Mouse (Mus musculus): ENCODE measurements around the gene Evi5. TPM values are rescaled to one million over a fixed set of nuclear protein-coding genes. Genes with fewer than 3 reads are reported as not detected.
A peak's percentile ranks its signal among the peaks of the same experiment; 100 is the strongest.
"Not testable (repeated sequence)": the region's sequence is repeated elsewhere in the genome, so short reads cannot be mapped to it uniquely, and the experiment has no call there.

The Evi5 gene
- polyA plus RNA-seq, 1 experiment from 2014 or later, result 48.3 TPM

- H3K27ac ChIP-seq (ENCODE audit: low read depth, low read length), result no peak overlapping the region
- no peak for ATAC-seq (replicated peaks; ENCODE audit: low FRiP score)
- no peaks in the 10 kb centered on the region for H3K9me3 ChIP-seq (ENCODE audit: control insufficient read depth, low read length)
- H3K27me3 ChIP-seq (replicated peaks; ENCODE audit: control insufficient read depth, insufficient read depth, low read length), result no peaks in the 10 kb centered on the region
- H3K4me1 ChIP-seq (replicated peaks; ENCODE audit: control insufficient read depth, insufficient read depth, low read length), result no peaks in the 10 kb centered on the region
- no peak overlapping the region for H3K4me3 ChIP-seq (ENCODE audit: low read depth, low read length)
- H3K9ac ChIP-seq (ENCODE audit: low read depth, low read length), result no peak overlapping the region
- no peak overlapping the region for H3K4me2 ChIP-seq
- 69% methylated on average over 2 of the region's 2 CpGs for WGBS
- peaks cover 36% of the 10 kb centered on the region for H3K36me3 ChIP-seq (ENCODE audit: control insufficient read depth, insufficient read depth, low read length)
- no peak for DNase-seq (ENCODE audit: low spot score)
Observed at GRCm38 (mm10) chr5:107908514-107909110, 33.7 kb upstream of the Evi5 start.

- Histone ChIP-seq H3K36me3 (ENCODE audit: control insufficient read depth, insufficient read depth, low read length) (peaks cover 51% of the 10 kb centered on the region), H3K27ac (ENCODE audit: low read depth, low read length) (no peak overlapping the region), H3K9ac (ENCODE audit: low read depth, low read length) (no peak overlapping the region), H3K27me3 (replicated peaks; ENCODE audit: control insufficient read depth, insufficient read depth, low read length) (no peaks in the 10 kb centered on the region), H3K4me2 (no peak overlapping the region), H3K9me3 (ENCODE audit: control insufficient read depth, low read length) (no peaks in the 10 kb centered on the region), H3K4me3 (ENCODE audit: low read depth, low read length) (no peak overlapping the region), H3K4me1 (replicated peaks; ENCODE audit: control insufficient read depth, insufficient read depth, low read length) (peaks cover 7% of the 10 kb centered on the region)
- DNase-seq (ENCODE audit: low spot score), result no peak
- no peak for ATAC-seq (replicated peaks; ENCODE audit: low FRiP score)
- 76% methylated on average over 3 of the region's 3 CpGs for WGBS
Observed at GRCm38 (mm10) chr5:107904325-107904724, 29.4 kb upstream of the Evi5 start.

- DNase-seq (ENCODE audit: low spot score), result no peak
- under 1% methylated on average over 23 of the region's 23 CpGs for WGBS
Observed at GRCm38 (mm10) chr5:107901014-107901615, 26.2 kb upstream of the Evi5 start.

GRCm38 (mm10) chr5:107900206-107901013, 25.5 kb upstream of the Evi5 start, which contains the start of gene Rpl5:
TSS of gene Rpl5 (plus strand) at chr5:107900502.
- Histone ChIP-seq H3K4me2 (peak within 1 kb of the TSS; percentile 63), H3K27me3 (replicated peaks; ENCODE audit: control insufficient read depth, insufficient read depth, low read length) (no peaks in the 10 kb centered on the region), H3K9me3 (ENCODE audit: control insufficient read depth, low read length) (no peaks in the 10 kb centered on the region), H3K9ac (ENCODE audit: low read depth, low read length) (peak within 1 kb of the TSS; percentile 99), H3K4me3 (ENCODE audit: low read depth, low read length) (peak within 1 kb of the TSS; percentile 99), H3K27ac (ENCODE audit: low read depth, low read length) (peak within 1 kb of the TSS; percentile 89), H3K4me1 (replicated peaks; ENCODE audit: control insufficient read depth, insufficient read depth, low read length) (peaks cover 7% of the 10 kb centered on the region), H3K36me3 (ENCODE audit: control insufficient read depth, insufficient read depth, low read length) (peaks cover 25% of the 10 kb centered on the region)
- peak; percentile 93 for DNase-seq (ENCODE audit: low spot score)
- ATAC-seq (replicated peaks; ENCODE audit: low FRiP score), result peak; percentile 94
- 3% methylated on average over 66 of the region's 66 CpGs for WGBS

More at GRCm38 (mm10) chr5:107901014-107901615, 26.2 kb upstream of the Evi5 start:
- Histone ChIP-seq H3K27ac (ENCODE audit: low read depth, low read length) (peak overlapping the region; percentile 89), H3K4me2 (peak overlapping the region; percentile 63), H3K9me3 (ENCODE audit: control insufficient read depth, low read length) (no peaks in the 10 kb centered on the region), H3K4me1 (replicated peaks; ENCODE audit: control insufficient read depth, insufficient read depth, low read length) (peaks cover 7% of the 10 kb centered on the region), H3K36me3 (ENCODE audit: control insufficient read depth, insufficient read depth, low read length) (peaks cover 31% of the 10 kb centered on the region), H3K9ac (ENCODE audit: low read depth, low read length) (peak overlapping the region; percentile 99), H3K27me3 (replicated peaks; ENCODE audit: control insufficient read depth, insufficient read depth, low read length) (no peaks in the 10 kb centered on the region), H3K4me3 (ENCODE audit: low read depth, low read length) (peak overlapping the region; percentile 99)
- ATAC-seq (replicated peaks; ENCODE audit: low FRiP score), result peak; percentile 21

- WGBS, result 61% methylated on average over 1 of the region's 1 CpGs
- Histone ChIP-seq H3K9me3 (ENCODE audit: control insufficient read depth, low read length) (no peaks in the 10 kb centered on the region), H3K4me3 (ENCODE audit: low read depth, low read length) (no peak overlapping the region), H3K27ac (ENCODE audit: low read depth, low read length) (no peak overlapping the region), H3K36me3 (ENCODE audit: control insufficient read depth, insufficient read depth, low read length) (no peaks in the 10 kb centered on the region), H3K4me1 (replicated peaks; ENCODE audit: control insufficient read depth, insufficient read depth, low read length) (no peaks in the 10 kb centered on the region), H3K4me2 (no peak overlapping the region), H3K9ac (ENCODE audit: low read depth, low read length) (no peak overlapping the region), H3K27me3 (replicated peaks; ENCODE audit: control insufficient read depth, insufficient read depth, low read length) (no peaks in the 10 kb centered on the region)
- DNase-seq (ENCODE audit: low spot score) (no peak), ATAC-seq (replicated peaks; ENCODE audit: low FRiP score) (no peak)
Observed at GRCm38 (mm10) chr5:107896265-107896664, 21.4 kb upstream of the Evi5 start.

GRCm38 (mm10) chr5:107894676-107895075, 19.8 kb upstream of the Evi5 start:
- WGBS, result 73% methylated on average over 7 of the region's 7 CpGs
- Histone ChIP-seq H3K27me3 (replicated peaks; ENCODE audit: control insufficient read depth, insufficient read depth, low read length) (no peaks in the 10 kb centered on the region), H3K9ac (ENCODE audit: low read depth, low read length) (no peak overlapping the region), H3K4me2 (no peak overlapping the region), H3K27ac (ENCODE audit: low read depth, low read length) (no peak overlapping the region), H3K9me3 (ENCODE audit: control insufficient read depth, low read length) (no peaks in the 10 kb centered on the region), H3K4me3 (ENCODE audit: low read depth, low read length) (no peak overlapping the region), H3K36me3 (ENCODE audit: control insufficient read depth, insufficient read depth, low read length) (no peaks in the 10 kb centered on the region), H3K4me1 (replicated peaks; ENCODE audit: control insufficient read depth, insufficient read depth, low read length) (no peaks in the 10 kb centered on the region)
- no peak for ATAC-seq (replicated peaks; ENCODE audit: low FRiP score)
- no peak for DNase-seq (ENCODE audit: low spot score)

- not testable (repeated sequence) for H3K9me3 ChIP-seq (ENCODE audit: control insufficient read depth, low read length); H3K4me2 ChIP-seq; H3K36me3 ChIP-seq (ENCODE audit: control insufficient read depth, insufficient read depth, low read length); H3K9ac ChIP-seq (ENCODE audit: low read depth, low read length); DNase-seq (ENCODE audit: low spot score); H3K4me1 ChIP-seq (replicated peaks; ENCODE audit: control insufficient read depth, insufficient read depth, low read length); H3K27me3 ChIP-seq (replicated peaks; ENCODE audit: control insufficient read depth, insufficient read depth, low read length); H3K4me3 ChIP-seq (ENCODE audit: low read depth, low read length); H3K27ac ChIP-seq (ENCODE audit: low read depth, low read length)
- WGBS, result no CpG with 5 or more reads among the region's 1 CpGs
- 0 out of 2 replicates have a peak, but pooled peaks have one; percentile 36 for ATAC-seq (replicated peaks; ENCODE audit: low FRiP score)
Observed at GRCm38 (mm10) chr5:107891515-107891914, 16.6 kb upstream of the Evi5 start.

- no peaks in the 10 kb centered on the region for H3K27me3 ChIP-seq (replicated peaks; ENCODE audit: control insufficient read depth, insufficient read depth, low read length)
- H3K4me2 ChIP-seq, result no peak overlapping the region
- no peak overlapping the region for H3K9ac ChIP-seq (ENCODE audit: low read depth, low read length)
- H3K27ac ChIP-seq (ENCODE audit: low read depth, low read length), result no peak overlapping the region
- DNase-seq (ENCODE audit: low spot score) (no peak), ATAC-seq (replicated peaks; ENCODE audit: low FRiP score) (no peak)
- 56% methylated on average over 9 of the region's 9 CpGs for WGBS
- H3K4me1 ChIP-seq (replicated peaks; ENCODE audit: control insufficient read depth, insufficient read depth, low read length), result no peaks in the 10 kb centered on the region; the same call in 1 of the 2 replicates
- H3K4me3 ChIP-seq (ENCODE audit: low read depth, low read length), result no peak overlapping the region
- no peaks in the 10 kb centered on the region for H3K9me3 ChIP-seq (ENCODE audit: control insufficient read depth, low read length)
- no peaks in the 10 kb centered on the region for H3K36me3 ChIP-seq (ENCODE audit: control insufficient read depth, insufficient read depth, low read length)
Observed at GRCm38 (mm10) chr5:107889994-107890888, 15.3 kb upstream of the Evi5 start.
